Mouse (Mus musculus): Measurements from ENCODE around the gene Slc12a5. TPM values are rescaled to one million over a fixed set of nuclear protein-coding genes. Genes with fewer than 3 reads are reported as not detected.
A peak's percentile ranks its signal among the peaks of the same experiment; 100 is the strongest.

Slc12a5 gene
- polyA plus RNA-seq (2015; fragmentation: Nextera tagmentation; extraction: Ambion mirVana), result 0.39 and 0.60 TPM in 2 replicates

GRCm38 (mm10) chr2:164960716-164961441, at the start of gene Slc12a5:
Slc12a5 (plus strand) TSS chr2:164960802.
- peaks cover 13% of the 10 kb centered on the region; the same call in 1 of the 2 replicates for H3K27me3 ChIP-seq (ENCODE audit: insufficient read depth, low read length)
- 2% methylated on average over 33 of the region's 54 CpGs for WGBS (ENCODE audit: insufficient replicate concordance)

GRCm38 (mm10) chr2:164911086-164912048, 49.2 kb upstream of the Slc12a5 start, which contains the start of gene Zfp335:
Zfp335 (minus strand) TSS chr2:164911757.
- H3K36me3 ChIP-seq (replicated peaks; ENCODE audit: insufficient read depth, low read length), result peaks cover 30% of the 10 kb centered on the region
- H3K9ac ChIP-seq (replicated peaks), result peak within 1 kb of the TSS; percentile 87
- peak; percentile 73 for TF ChIP-seq CTCF (IDR thresholded peaks at IDR 0.05; ENCODE audit: low read depth)
- peak; percentile 63; the same call in 1 of the 2 replicates for TF ChIP-seq EP300 (IDR thresholded peaks at IDR 0.05; ENCODE audit: low read depth)
- peaks cover 40% of the 10 kb centered on the region for H3K4me1 ChIP-seq (ENCODE audit: insufficient read depth)
- peak within 1 kb of the TSS; percentile 97 for H3K4me3 ChIP-seq (ENCODE audit: low read depth, low read length)
- no peaks in the 10 kb centered on the region for H3K27me3 ChIP-seq (ENCODE audit: insufficient read depth, low read length)
- H3K4me2 ChIP-seq (ENCODE audit: low read depth, low read length), result peak within 1 kb of the TSS; percentile 92
- peak within 1 kb of the TSS; percentile 98 for H3K27ac ChIP-seq (ENCODE audit: low read depth)
- ATAC-seq, result peak; percentile 83
- H3K9me3 ChIP-seq (ENCODE audit: low read length), result no peaks in the 10 kb centered on the region; the same call in 1 of the 2 replicates
- peak; percentile 94 for DNase-seq
- under 1% methylated on average over 90 of the region's 91 CpGs for WGBS (ENCODE audit: insufficient replicate concordance)

More at GRCm38 (mm10) chr2:164960716-164961441, at the start of gene Slc12a5:
- DNase-seq (peak; percentile 73), ATAC-seq (peak; percentile 59)
- H3K27ac ChIP-seq (ENCODE audit: low read depth), result no peak within 1 kb of the TSS
- no peaks in the 10 kb centered on the region for H3K9me3 ChIP-seq (ENCODE audit: low read length)
- peak within 1 kb of the TSS; percentile 57 for H3K4me3 ChIP-seq (ENCODE audit: low read depth, low read length)
- H3K4me2 ChIP-seq (ENCODE audit: low read depth, low read length), result peak within 1 kb of the TSS; percentile 85
- H3K9ac ChIP-seq (replicated peaks), result no peak within 1 kb of the TSS
- H3K36me3 ChIP-seq (replicated peaks; ENCODE audit: insufficient read depth, low read length), result no peaks in the 10 kb centered on the region
- H3K4me1 ChIP-seq (ENCODE audit: insufficient read depth), result peaks cover 3% of the 10 kb centered on the region
- TF ChIP-seq CTCF (IDR thresholded peaks at IDR 0.05; ENCODE audit: low read depth), result no peak
- no peak for TF ChIP-seq EP300 (IDR thresholded peaks at IDR 0.05; ENCODE audit: low read depth)

GRCm38 (mm10) chr2:164912151-164912550, 48.5 kb upstream of the Slc12a5 start:
- peaks cover 23% of the 10 kb centered on the region for H3K36me3 ChIP-seq (replicated peaks; ENCODE audit: insufficient read depth, low read length)
- H3K4me2 ChIP-seq (ENCODE audit: low read depth, low read length), result peak overlapping the region; percentile 92
- peak; percentile 24 for ATAC-seq
- H3K9ac ChIP-seq (replicated peaks), result peak overlapping the region; percentile 87
- H3K4me3 ChIP-seq (ENCODE audit: low read depth, low read length), result peak overlapping the region; percentile 97
- no peaks in the 10 kb centered on the region for H3K9me3 ChIP-seq (ENCODE audit: low read length)
- TF ChIP-seq EP300 (IDR thresholded peaks at IDR 0.05; ENCODE audit: low read depth) (no peak), CTCF (IDR thresholded peaks at IDR 0.05; ENCODE audit: low read depth) (no peak)
- peaks cover 40% of the 10 kb centered on the region for H3K4me1 ChIP-seq (ENCODE audit: insufficient read depth)
- DNase-seq, result no peak
- H3K27me3 ChIP-seq (ENCODE audit: insufficient read depth, low read length), result no peaks in the 10 kb centered on the region
- WGBS (ENCODE audit: insufficient replicate concordance), result 1% methylated on average over 12 of the region's 12 CpGs
- H3K27ac ChIP-seq (ENCODE audit: low read depth), result peak overlapping the region; percentile 98

GRCm38 (mm10) chr2:164912749-164913427, 47.7 kb upstream of the Slc12a5 start:
- H3K9me3 ChIP-seq (ENCODE audit: low read length), result no peaks in the 10 kb centered on the region
- no peak overlapping the region for H3K4me3 ChIP-seq (ENCODE audit: low read depth, low read length)
- H3K9ac ChIP-seq (replicated peaks), result no peak overlapping the region; the same call in 1 of the 2 replicates
- no peak for TF ChIP-seq EP300 (IDR thresholded peaks at IDR 0.05; ENCODE audit: low read depth)
- TF ChIP-seq CTCF (IDR thresholded peaks at IDR 0.05; ENCODE audit: low read depth), result no peak
- ATAC-seq (no peak), DNase-seq (no peak)
- peak overlapping the region; percentile 92 for H3K4me2 ChIP-seq (ENCODE audit: low read depth, low read length)
- WGBS (ENCODE audit: insufficient replicate concordance), result 66% methylated on average over 9 of the region's 9 CpGs
- peaks cover 40% of the 10 kb centered on the region for H3K4me1 ChIP-seq (ENCODE audit: insufficient read depth)
- H3K27me3 ChIP-seq (ENCODE audit: insufficient read depth, low read length), result no peaks in the 10 kb centered on the region
- peak overlapping the region; percentile 98 for H3K27ac ChIP-seq (ENCODE audit: low read depth)
- peaks cover 16% of the 10 kb centered on the region for H3K36me3 ChIP-seq (replicated peaks; ENCODE audit: insufficient read depth, low read length)

- ATAC-seq, result no peak
- WGBS (ENCODE audit: insufficient replicate concordance), result 41% methylated on average over 2 of the region's 2 CpGs
- Histone ChIP-seq H3K4me2 (ENCODE audit: low read depth, low read length) (peak overlapping the region; percentile 27; the same call in 1 of the 2 replicates), H3K4me3 (ENCODE audit: low read depth, low read length) (no peak overlapping the region), H3K4me1 (ENCODE audit: insufficient read depth) (peaks cover 40% of the 10 kb centered on the region), H3K9me3 (ENCODE audit: low read length) (no peaks in the 10 kb centered on the region), H3K27me3 (ENCODE audit: insufficient read depth, low read length) (no peaks in the 10 kb centered on the region), H3K27ac (ENCODE audit: low read depth) (peak overlapping the region; percentile 73), H3K9ac (replicated peaks) (no peak overlapping the region; the same call in 1 of the 2 replicates), H3K36me3 (replicated peaks; ENCODE audit: insufficient read depth, low read length) (peaks cover 10% of the 10 kb centered on the region)
- TF ChIP-seq CTCF (IDR thresholded peaks at IDR 0.05; ENCODE audit: low read depth), result no peak
- TF ChIP-seq EP300 (IDR thresholded peaks at IDR 0.05; ENCODE audit: low read depth), result no peak
- DNase-seq, result peak; percentile 73
Measured at GRCm38 (mm10) chr2:164913428-164913786, 47.2 kb upstream of the Slc12a5 start.
